Mouse (Mus musculus): Measurements from ENCODE around the gene Siah3. TPM values are rescaled to one million over a fixed set of nuclear protein-coding genes. Genes with fewer than 3 reads are reported as not detected.

The Siah3 gene
- polyA plus RNA-seq, 1 experiment, result not detected

DNA sequence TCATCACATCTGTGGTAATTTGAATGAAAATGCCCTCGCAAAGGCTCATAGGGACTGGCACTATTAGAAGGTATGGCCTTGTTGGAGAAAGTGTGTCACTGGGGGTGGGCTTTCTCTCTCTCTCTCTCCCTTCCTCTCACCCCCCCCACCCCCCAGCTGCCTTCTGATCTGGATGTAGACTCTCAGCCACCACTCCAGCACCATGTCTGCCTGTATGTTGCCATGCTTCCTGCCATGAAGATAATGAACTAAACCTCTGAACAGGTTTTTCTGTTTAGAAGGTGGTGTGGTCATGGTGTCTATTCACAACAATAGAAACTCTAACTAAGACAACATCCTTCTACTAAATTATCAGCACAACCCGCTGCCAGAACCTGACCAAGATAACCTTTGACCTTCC, 48.5 kb downstream of the Siah3 start:
- Histone ChIP-seq H3K79me2 (ENCODE audit: control insufficient read depth, insufficient read depth) (no peaks in the 10 kb centered on the region), H3K36me3 (ENCODE audit: control insufficient read depth, insufficient read depth) (no peaks in the 10 kb centered on the region), H3ac (ENCODE audit: control insufficient read depth, insufficient read length) (no peak overlapping the region), H3K4me2 (ENCODE audit: low read depth) (no peak overlapping the region), H3K4me3 (no peak overlapping the region), H3K27me3 (ENCODE audit: control insufficient read depth, insufficient read depth, insufficient read length) (peaks cover 10% of the 10 kb centered on the region)
- TF ChIP-seq TCF12 (IDR thresholded peaks at IDR 0.05; ENCODE audit: insufficient read depth, poor library complexity, severe bottlenecking) (no peak), REST (IDR thresholded peaks at IDR 0.05; ENCODE audit: insufficient read depth, insufficient read length) (no peak), USF1 (IDR thresholded peaks at IDR 0.05; ENCODE audit: low read depth) (no peak), SRF (IDR thresholded peaks at IDR 0.05; ENCODE audit: control insufficient read depth, insufficient read length, low read depth) (no peak), E2F4 (IDR thresholded peaks at IDR 0.05; ENCODE audit: insufficient read depth) (no peak), MYOD1 (IDR thresholded peaks at IDR 0.05; ENCODE audit: control insufficient read depth in 1 of 3, insufficient read length in 2 of 3, low read depth in 2 of 3) (no peak), POLR2A (IDR thresholded peaks at IDR 0.05; ENCODE audit: insufficient read length, low read depth) (no peak), CEBPB (IDR thresholded peaks at IDR 0.05; ENCODE audit: insufficient read depth, poor library complexity, severe bottlenecking) (no peak), MYOG (IDR thresholded peaks at IDR 0.05; ENCODE audit: control insufficient read depth in 1 of 3, insufficient read depth in 1 of 3, insufficient read length in 2 of 3, low read depth in 2 of 3) (no peak), TCF3 (IDR thresholded peaks at IDR 0.05; ENCODE audit: insufficient read length, low read depth) (no peak), MAX (IDR thresholded peaks at IDR 0.05; ENCODE audit: low read depth) (no peak), POLR2AphosphoS2 (IDR thresholded peaks at IDR 0.05; ENCODE audit: insufficient read length, low read depth) (no peak)

DNA sequence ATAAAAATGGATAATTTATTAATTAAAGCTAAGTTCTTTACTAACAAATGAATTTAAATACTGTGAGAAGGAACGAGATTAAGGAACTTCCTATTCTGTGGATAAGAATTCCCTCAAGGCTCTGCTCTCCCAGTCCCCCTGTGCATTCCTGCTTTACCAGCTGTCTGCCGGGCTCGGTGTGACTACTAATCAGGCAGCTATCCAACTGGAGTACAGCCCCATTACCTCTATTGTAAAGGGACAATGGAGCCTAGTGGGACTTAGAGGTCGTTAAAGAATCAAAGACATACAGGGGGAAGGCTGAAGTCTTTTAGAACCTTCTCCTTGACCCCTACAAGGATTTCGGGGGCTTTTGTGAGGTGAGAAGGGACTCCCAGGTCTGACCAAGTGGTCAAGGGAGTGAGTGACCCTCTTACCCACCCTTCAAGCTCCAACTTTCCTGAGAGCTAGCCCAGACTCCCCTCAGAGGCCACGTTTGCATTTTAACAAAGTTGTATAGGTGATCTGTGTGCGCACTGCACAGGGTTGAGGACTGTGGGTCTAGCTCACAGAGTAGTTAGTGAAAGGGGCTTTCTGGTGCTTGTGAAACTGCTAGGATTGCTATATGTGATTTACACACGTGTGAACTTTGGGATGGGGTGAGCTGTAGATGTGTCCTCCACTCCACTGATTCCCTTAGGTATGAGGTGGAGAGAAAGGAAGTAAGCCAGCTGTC, 49.5 kb downstream of the Siah3 start:
- TF ChIP-seq MYOG (IDR thresholded peaks at IDR 0.05; ENCODE audit: control insufficient read depth in 1 of 3, insufficient read depth in 1 of 3, insufficient read length in 2 of 3, low read depth in 2 of 3) (no peak), TCF3 (IDR thresholded peaks at IDR 0.05; ENCODE audit: insufficient read length, low read depth) (no peak), SRF (IDR thresholded peaks at IDR 0.05; ENCODE audit: control insufficient read depth, insufficient read length, low read depth) (no peak), CEBPB (IDR thresholded peaks at IDR 0.05; ENCODE audit: insufficient read depth, poor library complexity, severe bottlenecking) (no peak), MYOD1 (IDR thresholded peaks at IDR 0.05; ENCODE audit: control insufficient read depth in 1 of 3, insufficient read length in 2 of 3, low read depth in 2 of 3) (no peak), USF1 (IDR thresholded peaks at IDR 0.05; ENCODE audit: low read depth) (no peak), POLR2AphosphoS2 (IDR thresholded peaks at IDR 0.05; ENCODE audit: insufficient read length, low read depth) (no peak), TCF12 (IDR thresholded peaks at IDR 0.05; ENCODE audit: insufficient read depth, poor library complexity, severe bottlenecking) (no peak), MAX (IDR thresholded peaks at IDR 0.05; ENCODE audit: low read depth) (no peak), E2F4 (IDR thresholded peaks at IDR 0.05; ENCODE audit: insufficient read depth) (no peak), REST (IDR thresholded peaks at IDR 0.05; ENCODE audit: insufficient read depth, insufficient read length) (no peak), POLR2A (IDR thresholded peaks at IDR 0.05; ENCODE audit: insufficient read length, low read depth) (no peak)
- Histone ChIP-seq H3K79me2 (ENCODE audit: control insufficient read depth, insufficient read depth) (no peaks in the 10 kb centered on the region), H3K4me2 (ENCODE audit: low read depth) (no peak overlapping the region), H3K4me3 (no peak overlapping the region), H3K27me3 (ENCODE audit: control insufficient read depth, insufficient read depth, insufficient read length) (peaks cover 10% of the 10 kb centered on the region), H3K36me3 (ENCODE audit: control insufficient read depth, insufficient read depth) (no peaks in the 10 kb centered on the region), H3ac (ENCODE audit: control insufficient read depth, insufficient read length) (no peak overlapping the region)

DNA sequence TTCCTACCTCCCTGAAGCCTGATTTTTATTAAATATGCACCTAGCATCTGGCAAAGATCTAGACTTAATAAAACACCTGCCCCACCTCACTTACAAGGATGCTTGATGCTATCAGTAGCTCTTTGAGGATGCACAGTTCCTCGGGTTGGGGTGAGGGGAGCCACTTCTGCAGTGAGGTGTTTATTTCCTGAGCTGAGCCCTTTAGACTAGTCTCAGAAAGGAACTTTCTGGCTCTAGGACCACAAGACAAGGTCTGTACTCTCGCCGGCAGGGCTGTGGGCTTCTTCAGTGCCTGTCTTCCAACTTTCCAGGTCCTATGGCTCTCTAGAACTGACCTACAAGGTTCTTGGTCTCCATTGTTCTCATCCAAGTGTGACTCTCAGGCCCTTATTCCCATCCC, 50.5 kb downstream of the Siah3 start:
- Histone ChIP-seq H3K4me2 (ENCODE audit: low read depth) (no peak overlapping the region), H3K27me3 (ENCODE audit: control insufficient read depth, insufficient read depth, insufficient read length) (peaks cover 5% of the 10 kb centered on the region), H3K36me3 (ENCODE audit: control insufficient read depth, insufficient read depth) (no peaks in the 10 kb centered on the region), H3ac (ENCODE audit: control insufficient read depth, insufficient read length) (no peak overlapping the region), H3K4me3 (no peak overlapping the region), H3K79me2 (ENCODE audit: control insufficient read depth, insufficient read depth) (no peaks in the 10 kb centered on the region)
- no peak for TF ChIP-seq POLR2AphosphoS2 (IDR thresholded peaks at IDR 0.05; ENCODE audit: insufficient read length, low read depth)
- no peak for TF ChIP-seq TCF12 (IDR thresholded peaks at IDR 0.05; ENCODE audit: insufficient read depth, poor library complexity, severe bottlenecking)
- TF ChIP-seq CEBPB (IDR thresholded peaks at IDR 0.05; ENCODE audit: insufficient read depth, poor library complexity, severe bottlenecking), result no peak
- no peak for TF ChIP-seq USF1 (IDR thresholded peaks at IDR 0.05; ENCODE audit: low read depth)
- TF ChIP-seq MAX (IDR thresholded peaks at IDR 0.05; ENCODE audit: low read depth), result no peak
- no peak for TF ChIP-seq POLR2A (IDR thresholded peaks at IDR 0.05; ENCODE audit: insufficient read length, low read depth)
- no peak for TF ChIP-seq REST (IDR thresholded peaks at IDR 0.05; ENCODE audit: insufficient read depth, insufficient read length)
- no peak for TF ChIP-seq E2F4 (IDR thresholded peaks at IDR 0.05; ENCODE audit: insufficient read depth)
- no peak for TF ChIP-seq TCF3 (IDR thresholded peaks at IDR 0.05; ENCODE audit: insufficient read length, low read depth)
- no peak for TF ChIP-seq SRF (IDR thresholded peaks at IDR 0.05; ENCODE audit: control insufficient read depth, insufficient read length, low read depth)

DNA sequence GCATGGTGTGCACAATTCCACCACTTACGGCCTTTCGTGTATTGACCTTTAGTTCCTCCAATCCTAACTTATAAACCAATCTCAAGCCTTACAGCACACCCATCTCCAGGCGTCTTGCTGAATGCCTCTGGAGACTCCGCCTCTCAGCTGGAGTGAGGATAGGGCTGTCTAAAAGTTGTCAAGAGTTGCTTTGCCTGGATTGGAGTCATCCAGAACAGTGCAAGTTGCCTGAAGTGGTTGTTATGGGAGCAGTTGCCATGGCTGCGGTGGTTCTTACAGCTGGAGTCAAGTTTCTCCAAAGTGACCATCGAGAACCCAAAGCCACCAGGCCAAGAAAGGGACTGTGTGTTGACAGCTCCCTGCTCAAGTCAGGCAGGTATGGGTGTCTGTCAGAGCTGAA, 54.3 kb downstream of the Siah3 start:
- Histone ChIP-seq H3K27me3 (ENCODE audit: control insufficient read depth, insufficient read depth, insufficient read length) (no peaks in the 10 kb centered on the region), H3ac (ENCODE audit: control insufficient read depth, insufficient read length) (no peak overlapping the region), H3K4me3 (no peak overlapping the region), H3K4me2 (ENCODE audit: low read depth) (no peak overlapping the region), H3K36me3 (ENCODE audit: control insufficient read depth, insufficient read depth) (no peaks in the 10 kb centered on the region), H3K79me2 (ENCODE audit: control insufficient read depth, insufficient read depth) (no peaks in the 10 kb centered on the region)
- no peak for TF ChIP-seq MYOG (IDR thresholded peaks at IDR 0.05; ENCODE audit: control insufficient read depth in 1 of 3, insufficient read depth in 1 of 3, insufficient read length in 2 of 3, low read depth in 2 of 3)

DNA sequence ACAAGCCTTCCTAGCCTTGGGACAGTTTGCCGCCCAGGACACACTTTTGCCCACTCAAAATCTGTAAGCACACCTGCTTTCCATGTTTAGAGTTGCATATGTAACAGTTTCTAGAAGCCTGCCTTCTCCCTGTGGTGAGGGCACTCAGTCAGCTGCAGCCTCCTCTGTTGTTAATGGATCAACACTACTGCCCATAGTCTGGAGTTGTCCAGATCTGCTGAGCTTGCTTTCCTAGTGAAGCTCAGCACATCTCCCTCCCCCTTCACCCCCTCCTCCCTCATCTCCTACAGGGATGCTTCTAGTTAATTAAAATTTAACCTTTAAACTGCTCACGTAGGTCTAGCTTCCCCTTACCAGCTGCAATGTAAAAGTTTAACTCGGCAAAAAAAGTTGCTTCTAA, 57.2 kb downstream of the Siah3 start:
- Histone ChIP-seq H3K36me3 (ENCODE audit: control insufficient read depth, insufficient read depth) (no peaks in the 10 kb centered on the region), H3K79me2 (ENCODE audit: control insufficient read depth, insufficient read depth) (no peaks in the 10 kb centered on the region), H3K27me3 (ENCODE audit: control insufficient read depth, insufficient read depth, insufficient read length) (peaks cover 13% of the 10 kb centered on the region), H3ac (ENCODE audit: control insufficient read depth, insufficient read length) (no peak overlapping the region), H3K4me3 (no peak overlapping the region), H3K4me2 (ENCODE audit: low read depth) (no peak overlapping the region)
- TF ChIP-seq E2F4 (IDR thresholded peaks at IDR 0.05; ENCODE audit: insufficient read depth), result no peak
- no peak for TF ChIP-seq POLR2A (IDR thresholded peaks at IDR 0.05; ENCODE audit: insufficient read length, low read depth)
- TF ChIP-seq TCF12 (IDR thresholded peaks at IDR 0.05; ENCODE audit: insufficient read depth, poor library complexity, severe bottlenecking), result no peak
- TF ChIP-seq MAX (IDR thresholded peaks at IDR 0.05; ENCODE audit: low read depth), result no peak
- no peak for TF ChIP-seq CEBPB (IDR thresholded peaks at IDR 0.05; ENCODE audit: insufficient read depth, poor library complexity, severe bottlenecking)
- TF ChIP-seq REST (IDR thresholded peaks at IDR 0.05; ENCODE audit: insufficient read depth, insufficient read length), result no peak
- no peak for TF ChIP-seq TCF3 (IDR thresholded peaks at IDR 0.05; ENCODE audit: insufficient read length, low read depth)
- TF ChIP-seq SRF (IDR thresholded peaks at IDR 0.05; ENCODE audit: control insufficient read depth, insufficient read length, low read depth), result no peak
- TF ChIP-seq MYOD1 (IDR thresholded peaks at IDR 0.05; ENCODE audit: control insufficient read depth in 1 of 3, insufficient read length in 2 of 3, low read depth in 2 of 3), result no peak
- no peak for TF ChIP-seq USF1 (IDR thresholded peaks at IDR 0.05; ENCODE audit: low read depth)
- TF ChIP-seq POLR2AphosphoS2 (IDR thresholded peaks at IDR 0.05; ENCODE audit: insufficient read length, low read depth), result no peak
- TF ChIP-seq MYOG (IDR thresholded peaks at IDR 0.05; ENCODE audit: control insufficient read depth in 1 of 3, insufficient read depth in 1 of 3, insufficient read length in 2 of 3, low read depth in 2 of 3), result no peak

Measured in myocyte (in vitro differentiated cells).